Mouse (Mus musculus): ENCODE measurements around the gene Tcf15. TPM values are rescaled to one million over a fixed set of nuclear protein-coding genes. Genes with fewer than 3 reads are reported as not detected.

Gene Tcf15
- polyA plus RNA-seq, 1 experiment from 2014 or later, result 11.9 TPM

- no peak overlapping the region for H3K4me3 ChIP-seq (replicated peaks)
- H3K27ac ChIP-seq, result no peak overlapping the region
- no peaks in the 10 kb centered on the region for H3K36me3 ChIP-seq
- peaks cover 4% of the 10 kb centered on the region; the same call in 1 of the 2 replicates for H3K27me3 ChIP-seq
- no peak overlapping the region for H3K4me2 ChIP-seq
- no peaks in the 10 kb centered on the region for H3K9me3 ChIP-seq
- no peak overlapping the region for H3K9ac ChIP-seq (replicated peaks)
- ATAC-seq (ENCODE audit: insufficient number of reproducible peaks, insufficient read depth, low FRiP score, low TSS enrichment, low read depth), result no peak
- 90% methylated on average over 3 of the region's 3 CpGs for WGBS
- H3K4me1 ChIP-seq (replicated peaks), result 0 out of 2 replicates have a peak, but pooled peaks cover 3% of the 10 kb centered on the region
Measured at GRCm38 (mm10) chr2:152174861-152175260, 31.5 kb downstream of the Tcf15 start.

GRCm38 (mm10) chr2:152176659-152177058 is 33.3 kb downstream of the Tcf15 start:
- H3K4me2 ChIP-seq, result no peak overlapping the region
- no peak for ATAC-seq (ENCODE audit: insufficient number of reproducible peaks, insufficient read depth, low FRiP score, low TSS enrichment, low read depth)
- H3K9me3 ChIP-seq, result no peaks in the 10 kb centered on the region
- H3K36me3 ChIP-seq, result no peaks in the 10 kb centered on the region
- H3K9ac ChIP-seq (replicated peaks), result no peak overlapping the region
- H3K4me3 ChIP-seq (replicated peaks), result no peak overlapping the region
- 0 out of 2 replicates have a peak, but pooled peaks cover 3% of the 10 kb centered on the region for H3K4me1 ChIP-seq (replicated peaks)
- peaks cover 4% of the 10 kb centered on the region; the same call in 1 of the 2 replicates for H3K27me3 ChIP-seq
- no peak overlapping the region for H3K27ac ChIP-seq
- WGBS, result 89% methylated on average over 6 of the region's 6 CpGs

GRCm38 (mm10) chr2:152177162-152177805 is 33.9 kb downstream of the Tcf15 start:
- no peak overlapping the region for H3K27ac ChIP-seq
- 18% methylated on average over 24 of the region's 24 CpGs for WGBS
- H3K4me2 ChIP-seq, result peak overlapping the region; percentile 35
- H3K4me1 ChIP-seq (replicated peaks), result 0 out of 2 replicates have a peak, but pooled peaks cover 3% of the 10 kb centered on the region
- H3K36me3 ChIP-seq, result no peaks in the 10 kb centered on the region
- ATAC-seq (ENCODE audit: insufficient number of reproducible peaks, insufficient read depth, low FRiP score, low TSS enrichment, low read depth), result no peak
- no peaks in the 10 kb centered on the region for H3K9me3 ChIP-seq
- H3K9ac ChIP-seq (replicated peaks), result no peak overlapping the region
- peaks cover 4% of the 10 kb centered on the region; the same call in 1 of the 2 replicates for H3K27me3 ChIP-seq
- no peak overlapping the region for H3K4me3 ChIP-seq (replicated peaks)

DNA sequence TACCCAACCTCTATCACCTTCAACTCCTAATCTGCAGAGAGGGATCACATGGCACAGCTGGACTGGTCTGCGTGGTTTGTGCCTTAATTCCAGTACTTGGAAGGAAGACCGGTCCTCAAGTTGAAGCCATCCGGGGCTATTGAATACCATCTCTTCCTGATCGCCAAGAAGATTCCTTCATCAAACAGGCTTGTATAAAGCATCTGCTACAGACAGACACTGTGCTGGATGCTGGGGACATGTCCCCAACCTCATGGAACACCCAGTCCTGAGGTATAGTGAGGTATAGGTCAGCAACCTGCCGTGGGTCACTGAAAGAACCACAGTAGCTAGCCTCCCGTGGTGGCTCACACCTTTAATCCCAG is 34.4 kb downstream of the Tcf15 start:
- Histone ChIP-seq H3K9me3 (no peaks in the 10 kb centered on the region), H3K36me3 (no peaks in the 10 kb centered on the region), H3K4me2 (peak overlapping the region; percentile 35; the same call in 1 of the 2 replicates), H3K27me3 (peaks cover 4% of the 10 kb centered on the region; the same call in 1 of the 2 replicates), H3K4me1 (replicated peaks) (0 out of 2 replicates have a peak, but pooled peaks cover 3% of the 10 kb centered on the region), H3K27ac (no peak overlapping the region), H3K4me3 (replicated peaks) (no peak overlapping the region), H3K9ac (replicated peaks) (no peak overlapping the region)
- WGBS, result 79% methylated on average over 6 of the region's 6 CpGs
- ATAC-seq (ENCODE audit: insufficient number of reproducible peaks, insufficient read depth, low FRiP score, low TSS enrichment, low read depth), result no peak

- Histone ChIP-seq H3K9ac (replicated peaks) (no peak overlapping the region), H3K4me3 (replicated peaks) (no peak overlapping the region), H3K36me3 (no peaks in the 10 kb centered on the region), H3K4me2 (no peak overlapping the region), H3K4me1 (replicated peaks) (0 out of 2 replicates have a peak, but pooled peaks cover 3% of the 10 kb centered on the region), H3K27ac (no peak overlapping the region), H3K27me3 (peaks cover 4% of the 10 kb centered on the region; the same call in 1 of the 2 replicates), H3K9me3 (no peaks in the 10 kb centered on the region)
- ATAC-seq (ENCODE audit: insufficient number of reproducible peaks, insufficient read depth, low FRiP score, low TSS enrichment, low read depth), result no peak
- WGBS, result 77% methylated on average over 3 of the region's 3 CpGs
Measured at GRCm38 (mm10) chr2:152178345-152178744, 35.0 kb downstream of the Tcf15 start.

DNA sequence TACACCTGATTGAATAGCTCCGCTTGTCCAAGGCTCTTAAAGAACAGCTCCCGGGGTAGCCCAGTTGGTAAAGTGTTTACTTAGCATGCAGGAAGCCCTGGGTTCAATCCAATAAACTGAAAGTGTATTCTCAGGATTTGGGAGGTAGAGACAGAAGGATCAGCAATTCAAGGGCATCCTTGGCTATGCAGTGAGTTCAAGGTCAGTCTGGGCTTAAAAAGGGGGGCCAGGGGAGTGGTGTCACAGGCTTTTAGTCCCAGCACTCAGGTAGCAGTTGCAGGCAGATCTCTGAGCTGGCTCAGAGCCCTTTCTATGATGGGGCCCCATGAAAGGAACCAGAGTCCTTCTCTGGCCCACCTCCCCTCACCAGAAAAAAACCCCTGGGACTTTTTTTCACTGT is 35.9 kb downstream of the Tcf15 start:
- WGBS, result 88% methylated on average over 2 of the region's 2 CpGs
- H3K4me1 ChIP-seq (replicated peaks), result 0 out of 2 replicates have a peak, but pooled peaks cover 3% of the 10 kb centered on the region
- H3K4me2 ChIP-seq, result no peak overlapping the region
- H3K9me3 ChIP-seq, result no peaks in the 10 kb centered on the region
- no peak overlapping the region for H3K9ac ChIP-seq (replicated peaks)
- ATAC-seq (ENCODE audit: insufficient number of reproducible peaks, insufficient read depth, low FRiP score, low TSS enrichment, low read depth), result no peak
- no peak overlapping the region for H3K27ac ChIP-seq
- H3K36me3 ChIP-seq, result no peaks in the 10 kb centered on the region
- H3K27me3 ChIP-seq, result peaks cover 4% of the 10 kb centered on the region; the same call in 1 of the 2 replicates
- no peak overlapping the region for H3K4me3 ChIP-seq (replicated peaks)

DNA sequence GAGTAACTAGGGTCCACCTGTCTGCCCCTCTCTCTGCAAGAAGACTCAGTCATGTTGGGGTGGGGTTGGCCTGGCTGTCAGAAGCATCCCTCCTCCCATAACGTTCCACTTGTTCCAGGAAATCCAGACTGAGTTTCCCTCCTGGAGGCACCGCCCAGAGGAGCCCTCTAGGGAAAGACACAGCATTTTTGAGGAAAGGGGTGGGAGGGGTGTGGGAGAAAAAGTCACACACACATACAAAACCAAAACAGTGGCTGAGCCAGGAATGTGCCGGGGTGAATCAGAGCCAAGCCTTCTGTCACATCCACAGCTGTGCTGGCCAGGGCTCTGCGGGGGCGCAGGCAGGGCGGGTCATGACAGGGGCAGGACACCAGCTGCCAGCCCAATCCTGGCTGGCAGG is 37.0 kb downstream of the Tcf15 start:
- Histone ChIP-seq H3K9ac (replicated peaks) (no peak overlapping the region), H3K4me3 (replicated peaks) (no peak overlapping the region), H3K36me3 (no peaks in the 10 kb centered on the region), H3K4me1 (replicated peaks) (0 out of 2 replicates have a peak, but pooled peaks cover 3% of the 10 kb centered on the region), H3K4me2 (no peak overlapping the region), H3K27ac (no peak overlapping the region), H3K27me3 (peaks cover 4% of the 10 kb centered on the region; the same call in 1 of the 2 replicates), H3K9me3 (no peaks in the 10 kb centered on the region)
- 60% methylated on average over 6 of the region's 6 CpGs for WGBS
- ATAC-seq (ENCODE audit: insufficient number of reproducible peaks, insufficient read depth, low FRiP score, low TSS enrichment, low read depth), result no peak

GRCm38 (mm10) chr2:152187132-152187531 is 43.8 kb downstream of the Tcf15 start:
- no peak overlapping the region for H3K9ac ChIP-seq (replicated peaks)
- H3K4me2 ChIP-seq, result no peak overlapping the region
- H3K9me3 ChIP-seq, result no peaks in the 10 kb centered on the region
- ATAC-seq (ENCODE audit: insufficient number of reproducible peaks, insufficient read depth, low FRiP score, low TSS enrichment, low read depth), result no peak
- no peak overlapping the region for H3K27ac ChIP-seq
- H3K36me3 ChIP-seq, result no peaks in the 10 kb centered on the region
- H3K4me3 ChIP-seq (replicated peaks), result no peak overlapping the region
- 85% methylated on average over 5 of the region's 5 CpGs for WGBS
- H3K4me1 ChIP-seq (replicated peaks), result no peaks in the 10 kb centered on the region
- H3K27me3 ChIP-seq, result no peaks in the 10 kb centered on the region

DNA sequence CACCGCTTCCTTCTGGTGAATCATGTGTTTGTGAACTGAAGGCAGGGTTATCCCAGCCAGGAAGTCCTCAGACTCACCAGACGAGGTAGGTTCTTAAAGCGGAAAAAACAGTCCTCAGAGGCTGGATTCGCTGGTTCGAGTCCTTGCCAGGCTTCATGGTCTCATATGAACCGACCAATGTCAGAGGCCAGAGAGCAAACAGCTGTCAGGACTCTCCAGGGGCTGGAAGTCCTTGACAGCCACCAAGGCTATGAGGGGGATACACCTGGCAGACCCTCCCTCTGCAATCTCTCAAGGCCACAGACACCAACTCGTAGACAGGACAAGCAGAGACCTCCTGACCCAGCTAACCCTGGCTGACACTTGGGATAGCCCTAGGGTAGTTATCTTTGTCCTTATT is 45.9 kb downstream of the Tcf15 start:
- Histone ChIP-seq H3K27ac (no peak overlapping the region), H3K4me1 (replicated peaks) (no peaks in the 10 kb centered on the region), H3K9ac (replicated peaks) (no peak overlapping the region), H3K4me3 (replicated peaks) (no peak overlapping the region), H3K4me2 (no peak overlapping the region), H3K9me3 (no peaks in the 10 kb centered on the region), H3K27me3 (no peaks in the 10 kb centered on the region), H3K36me3 (no peaks in the 10 kb centered on the region)
- WGBS, result 65% methylated on average over 7 of the region's 7 CpGs
- no peak for ATAC-seq (ENCODE audit: insufficient number of reproducible peaks, insufficient read depth, low FRiP score, low TSS enrichment, low read depth)

- Histone ChIP-seq H3K9me3 (no peaks in the 10 kb centered on the region), H3K27me3 (no peaks in the 10 kb centered on the region), H3K36me3 (no peaks in the 10 kb centered on the region), H3K4me2 (no peak overlapping the region), H3K9ac (replicated peaks) (no peak overlapping the region), H3K27ac (no peak overlapping the region), H3K4me3 (replicated peaks) (no peak overlapping the region), H3K4me1 (replicated peaks) (no peaks in the 10 kb centered on the region)
- ATAC-seq (ENCODE audit: insufficient number of reproducible peaks, insufficient read depth, low FRiP score, low TSS enrichment, low read depth), result no peak
- WGBS, result 73% methylated on average over 9 of the region's 9 CpGs
Measured at GRCm38 (mm10) chr2:152189640-152190039, 46.3 kb downstream of the Tcf15 start.

GRCm38 (mm10) chr2:152190161-152190560 is 46.8 kb downstream of the Tcf15 start:
- ATAC-seq (ENCODE audit: insufficient number of reproducible peaks, insufficient read depth, low FRiP score, low TSS enrichment, low read depth), result no peak

More at GRCm38 (mm10) chr2:152190161-152190560, 46.8 kb downstream of the Tcf15 start:
- Histone ChIP-seq H3K9ac (replicated peaks) (no peak overlapping the region), H3K36me3 (no peaks in the 10 kb centered on the region), H3K27ac (no peak overlapping the region), H3K4me1 (replicated peaks) (no peaks in the 10 kb centered on the region), H3K4me3 (replicated peaks) (no peak overlapping the region), H3K9me3 (no peaks in the 10 kb centered on the region), H3K27me3 (0 out of 2 replicates have a peak, but pooled peaks cover 3% of the 10 kb centered on the region), H3K4me2 (no peak overlapping the region)
- 62% methylated on average over 7 of the region's 7 CpGs for WGBS

All from limb, embryonic 12.5 days (tissue).